Mouse (Mus musculus) heart, postnatal 0 days (tissue): ENCODE results near the gene Wdr93.

Experiments used
- CTCF ChIP-seq: IDR thresholded peaks from 2 replicates; pipeline ENCODE4 v1.5.1; 2016; ENCODE audit warnings: antibody characterized with exemption, control low read depth, low read depth
- EP300 ChIP-seq: IDR thresholded peaks from 2 replicates; pipeline ENCODE4 v1.6.1; 2016; ENCODE audit warnings: antibody characterized with exemption, low read depth

DNA sequence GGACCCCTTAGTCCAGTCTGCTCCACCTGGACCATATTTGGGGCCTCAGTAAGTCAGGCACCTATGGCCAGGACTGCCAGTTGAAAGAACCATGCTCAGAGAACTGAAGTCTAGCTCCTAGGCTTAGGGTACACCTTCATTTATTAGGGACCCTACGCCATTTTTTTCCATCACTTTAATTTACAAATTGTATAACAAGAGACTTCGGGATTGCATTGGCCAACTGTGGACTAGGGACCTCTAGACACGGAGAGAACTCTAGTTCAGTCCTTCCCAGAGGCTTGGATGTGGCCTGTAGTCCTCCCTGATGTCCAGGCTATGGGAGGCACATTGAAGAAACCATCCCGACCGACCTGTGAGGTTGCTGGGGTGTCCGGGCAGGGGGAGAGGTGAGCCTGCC is 50.7 kb downstream of the Wdr93 start, which contains the start of gene Mesp1:
- TF ChIP-seq CTCF (no peak), EP300 (no peak)
